Mouse (Mus musculus) liver, embryonic 11.5 days (tissue): ENCODE results near the gene Gpr142. TPM values are rescaled to one million over a fixed set of nuclear protein-coding genes. Genes with fewer than 3 reads are reported as not detected.

Experiments used
- ATAC-seq: fragments of 200-750 bp; cut with Nextera tagmentation; replicated peaks from 2 replicates; pipeline ENCODE4 v1.8.0; 2017; ENCODE audit warnings: moderate number of reproducible peaks, mild to moderate bottlenecking, moderate TSS enrichment, moderate library complexity; ENCODE audit not compliant: low FRiP score
- DNase-seq: peaks from one replicate; pipeline ENCODE4 v3.0.0-alpha.2; 2017; ENCODE audit warnings: low spot score
- H3K27ac ChIP-seq: fragments of 300-500 bp; sonication (generic); 2 replicates; pipeline ENCODE4 v1.5.1; 2014; ENCODE audit warnings: mild to moderate bottlenecking, low read depth, low read length, control low read depth
- H3K27me3 ChIP-seq: fragments of 300-500 bp; sonication (generic); replicated peaks from 2 replicates; pipeline ENCODE4 v1.6.1; 2014; ENCODE audit warnings: low read length, mixed read lengths; ENCODE audit not compliant: control insufficient read depth, insufficient read depth
- H3K36me3 ChIP-seq: fragments of 300-500 bp; sonication (generic); 2 replicates; pipeline ENCODE4 v1.6.1; 2014; ENCODE audit warnings: mild to moderate bottlenecking, low read length, moderate library complexity, mixed read lengths; ENCODE audit not compliant: control insufficient read depth, insufficient read depth
- H3K4me1 ChIP-seq: fragments of 300-500 bp; sonication (generic); replicated peaks from 2 replicates; pipeline ENCODE4 v1.6.1; 2014; ENCODE audit warnings: low read length, mixed read lengths; ENCODE audit not compliant: control insufficient read depth, insufficient read depth
- H3K4me2 ChIP-seq: fragments of 300-500 bp; sonication (generic); 2 replicates; pipeline ENCODE4 v1.6.1; 2014; ENCODE audit warnings: mild to moderate bottlenecking, control low read depth, moderate library complexity
- H3K4me3 ChIP-seq: fragments of 300-500 bp; sonication (generic); 2 replicates; pipeline ENCODE4 v1.5.1; 2014; ENCODE audit warnings: low read depth, low read length, control low read depth
- H3K9ac ChIP-seq: fragments of 300-500 bp; sonication (generic); 2 replicates; pipeline ENCODE4 v1.6.1; 2014; ENCODE audit warnings: low read depth, low read length, control low read depth
- H3K9me3 ChIP-seq: fragments of 300-500 bp; sonication (generic); 2 replicates; pipeline ENCODE4 v1.6.1; 2016; ENCODE audit warnings: low read length, inconsistent platforms, mixed read lengths; ENCODE audit not compliant: control insufficient read depth
- WGBS: fragments of 180-500 bp; shearing (Covaris S2); extraction: QIAGEN DNeasy Blood & Tissue Kit; methylation state at CpG from one replicate; pipeline ENCODE4 v1.1.7; 2014; 5-methylcytosine and 5-hydroxymethylcytosine counted together
- polyA plus RNA-seq: library from polyadenylated mRNA; unstranded; fragments of >200 nt; fragmentation: Nextera tagmentation; extraction: Ambion mirVana; gene quantifications from 2 replicates; pipeline ENCODE4 v1.2.1, GENCODE M21; 2014

Gpr142 gene
- polyA plus RNA-seq, 1 experiment from 2014 or later, result not detected

DNA sequence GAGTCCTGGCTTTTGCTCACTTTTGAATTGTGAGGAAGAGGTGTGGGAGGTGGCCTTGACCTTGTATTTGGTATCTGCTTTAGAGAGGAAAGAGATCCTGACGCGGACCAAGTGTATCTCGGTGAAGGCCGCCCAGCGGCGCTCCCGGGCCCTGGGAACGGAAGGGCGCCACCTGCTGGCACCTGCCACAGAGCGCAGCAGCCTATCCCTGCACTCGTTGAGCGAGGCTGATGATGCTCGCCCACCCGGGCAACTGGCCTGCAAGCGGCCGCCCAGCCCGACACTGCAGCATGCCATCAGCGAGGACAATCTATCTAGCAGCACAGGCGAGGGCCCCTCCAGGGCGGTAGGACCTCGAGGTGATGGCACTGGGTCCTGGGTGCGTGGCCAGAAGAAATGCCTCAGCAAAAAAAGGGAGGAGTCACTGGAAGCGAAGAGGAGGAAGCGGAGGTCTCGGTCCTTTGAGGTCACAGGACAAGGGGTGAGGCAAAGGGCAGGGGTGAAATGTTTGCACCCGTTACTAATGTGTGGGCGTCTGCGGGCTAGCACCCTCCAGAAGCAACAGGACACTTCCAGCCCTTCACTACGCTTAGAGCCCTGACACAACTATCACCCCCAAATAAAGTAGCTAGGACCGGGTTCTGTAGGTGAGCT lies 9.5 kb upstream of the Gpr142 start:
- H3K4me3 ChIP-seq, result no peak overlapping the region
- H3K4me1 ChIP-seq, result peaks cover 14% of the 10 kb centered on the region
- no peak overlapping the region for H3K27ac ChIP-seq
- ATAC-seq, result peak; percentile 46; the same call in 1 of the 2 replicates
- no peaks in the 10 kb centered on the region for H3K36me3 ChIP-seq
- peak overlapping the region; percentile 38 for H3K4me2 ChIP-seq
- no peaks in the 10 kb centered on the region for H3K9me3 ChIP-seq
- no peak overlapping the region for H3K9ac ChIP-seq
- DNase-seq, result peak; percentile 82
- peaks cover 99% of the 10 kb centered on the region for H3K27me3 ChIP-seq
- 8% methylated on average over 30 of the region's 30 CpGs for WGBS

DNA sequence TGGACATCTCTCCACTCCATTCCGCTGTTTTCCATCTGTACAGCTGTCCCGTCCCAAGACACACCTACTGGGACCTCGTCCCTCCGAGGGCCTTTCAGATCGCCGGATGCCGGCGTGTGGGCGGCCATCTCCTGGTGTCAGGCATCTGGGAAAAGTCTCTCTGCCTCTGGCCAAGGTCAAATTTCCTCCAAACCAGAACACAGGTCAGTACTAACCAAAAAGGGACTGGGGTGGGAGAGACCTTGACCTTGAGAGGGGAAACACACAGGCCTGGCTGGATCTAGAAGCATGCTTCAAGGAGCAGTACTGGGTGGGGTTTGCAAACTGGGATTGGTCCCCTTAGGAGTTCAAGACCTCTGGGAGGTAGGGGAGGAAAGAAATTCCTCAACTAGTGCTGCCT lies 9.0 kb upstream of the Gpr142 start:
- ATAC-seq (no peak), DNase-seq (no peak)
- peaks cover 96% of the 10 kb centered on the region for H3K27me3 ChIP-seq
- no peaks in the 10 kb centered on the region for H3K36me3 ChIP-seq
- H3K4me1 ChIP-seq, result peaks cover 14% of the 10 kb centered on the region
- no peaks in the 10 kb centered on the region for H3K9me3 ChIP-seq
- H3K4me3 ChIP-seq, result no peak overlapping the region
- H3K4me2 ChIP-seq, result no peak overlapping the region
- H3K27ac ChIP-seq, result no peak overlapping the region
- H3K9ac ChIP-seq, result no peak overlapping the region
- WGBS, result 60% methylated on average over 9 of the region's 9 CpGs

DNA sequence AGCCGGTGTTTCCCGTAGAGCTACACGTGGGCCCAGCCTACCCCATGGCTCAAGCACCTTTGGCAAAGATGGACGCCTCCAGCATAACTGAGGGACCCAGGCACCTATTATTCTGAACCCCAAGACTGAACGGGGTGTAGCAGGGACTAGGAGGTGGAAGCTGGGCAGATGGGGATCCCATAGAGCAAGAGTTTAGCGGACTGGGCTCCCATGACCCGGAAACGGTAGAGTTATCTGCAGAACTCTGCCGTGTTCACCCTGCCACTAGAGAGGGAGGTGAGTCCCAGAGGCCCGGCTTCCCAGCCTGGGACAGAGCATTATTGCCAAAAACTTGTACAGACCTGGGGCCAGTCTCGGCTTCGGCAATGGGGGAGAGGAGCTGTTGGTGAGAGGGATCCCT lies 8.6 kb upstream of the Gpr142 start:
- Histone ChIP-seq H3K9ac (no peak overlapping the region), H3K4me1 (peaks cover 17% of the 10 kb centered on the region), H3K27me3 (peaks cover 91% of the 10 kb centered on the region), H3K4me3 (no peak overlapping the region), H3K36me3 (no peaks in the 10 kb centered on the region), H3K9me3 (no peaks in the 10 kb centered on the region), H3K4me2 (no peak overlapping the region), H3K27ac (no peak overlapping the region)
- 53% methylated on average over 12 of the region's 12 CpGs for WGBS
- ATAC-seq (no peak), DNase-seq (no peak)

DNA sequence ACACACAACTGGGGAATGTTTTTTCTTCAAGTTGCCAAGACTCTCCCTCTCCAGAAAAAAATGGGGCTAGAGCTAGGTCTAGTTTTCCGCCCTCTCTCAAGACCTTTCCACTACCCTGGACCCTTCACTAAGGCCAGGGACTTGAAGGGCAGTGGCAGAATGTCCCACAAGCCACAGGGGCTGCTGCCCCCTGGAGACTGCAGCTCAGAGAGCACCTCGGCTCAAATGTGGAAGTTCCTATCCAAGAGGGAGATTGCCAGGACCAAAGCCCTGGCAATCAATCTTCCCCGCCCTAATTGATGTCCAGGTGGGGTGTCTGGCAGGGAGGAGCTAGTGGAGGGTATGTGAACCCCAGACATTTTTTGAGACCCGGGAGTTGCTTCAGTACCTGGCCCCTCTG lies 7.9 kb upstream of the Gpr142 start:
- no peak overlapping the region for H3K4me2 ChIP-seq
- H3K36me3 ChIP-seq, result no peaks in the 10 kb centered on the region
- H3K9me3 ChIP-seq, result no peaks in the 10 kb centered on the region
- H3K4me1 ChIP-seq, result peaks cover 17% of the 10 kb centered on the region
- no peak for DNase-seq
- no peak overlapping the region for H3K9ac ChIP-seq
- H3K27ac ChIP-seq, result no peak overlapping the region
- H3K27me3 ChIP-seq, result peaks cover 85% of the 10 kb centered on the region
- H3K4me3 ChIP-seq, result no peak overlapping the region
- WGBS, result 20% methylated on average over 4 of the region's 4 CpGs
- ATAC-seq, result no peak

DNA sequence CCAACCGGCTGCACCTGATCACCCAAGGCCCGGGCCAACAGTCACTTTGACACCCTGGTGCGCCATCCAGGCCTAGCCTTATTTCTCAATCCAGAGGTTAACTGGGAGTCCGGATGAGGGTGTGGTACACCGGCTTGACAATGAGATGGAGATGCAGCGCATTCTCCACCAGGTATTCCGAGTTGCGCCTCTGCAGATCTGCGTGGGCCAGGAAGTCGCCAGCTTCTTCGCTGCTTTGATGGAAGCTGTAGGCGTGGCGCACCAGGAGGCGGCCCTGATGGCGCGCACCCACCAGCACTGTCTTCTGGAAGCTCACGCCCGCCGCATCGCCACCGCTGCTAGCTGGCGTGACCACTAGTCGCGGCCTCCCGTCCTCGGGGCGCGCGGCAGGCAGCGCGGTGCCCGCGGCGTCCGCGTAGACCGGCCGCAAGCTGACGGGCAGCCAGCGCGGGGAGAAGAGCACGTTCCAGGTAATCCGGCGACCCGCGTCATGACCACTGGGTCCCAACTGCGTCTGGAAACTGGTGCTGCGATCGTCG lies 7.3 kb upstream of the Gpr142 start:
- no peak overlapping the region for H3K9ac ChIP-seq
- no peak overlapping the region for H3K27ac ChIP-seq
- H3K36me3 ChIP-seq, result no peaks in the 10 kb centered on the region
- peak overlapping the region; percentile 72 for H3K4me2 ChIP-seq
- 4% methylated on average over 50 of the region's 50 CpGs for WGBS
- no peak for DNase-seq
- peaks cover 17% of the 10 kb centered on the region for H3K4me1 ChIP-seq
- H3K4me3 ChIP-seq, result peak overlapping the region; percentile 45
- H3K27me3 ChIP-seq, result peaks cover 83% of the 10 kb centered on the region
- no peaks in the 10 kb centered on the region for H3K9me3 ChIP-seq
- no peak for ATAC-seq

DNA sequence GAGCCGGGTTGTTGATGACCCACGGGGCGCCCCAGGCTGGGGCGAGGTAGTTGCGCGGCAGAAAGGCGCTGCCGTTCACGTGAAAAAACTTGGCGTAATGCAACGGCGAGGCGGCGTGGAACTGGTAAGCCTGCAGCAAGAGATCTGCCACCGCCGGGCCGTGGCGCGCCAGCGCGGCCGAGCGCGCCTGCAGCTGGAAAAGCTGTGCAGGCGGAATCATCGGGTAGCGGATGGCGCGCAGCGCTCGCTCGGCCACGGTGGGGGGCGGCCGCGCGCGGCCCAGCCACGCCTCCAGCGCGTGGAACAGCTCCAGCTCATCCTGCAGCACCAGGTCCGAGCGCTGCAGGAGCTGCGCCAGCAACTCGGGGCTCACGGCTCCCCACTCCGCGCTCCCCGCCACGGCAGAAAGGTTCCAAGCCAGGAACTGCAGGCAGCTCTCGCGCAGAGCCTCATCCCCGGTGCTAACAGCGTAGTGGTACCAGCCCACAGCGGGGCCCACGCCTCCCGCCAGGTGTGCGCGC lies 6.8 kb upstream of the Gpr142 start:
- Histone ChIP-seq H3K4me2 (peak overlapping the region; percentile 72), H3K27me3 (peaks cover 78% of the 10 kb centered on the region), H3K9ac (no peak overlapping the region), H3K27ac (no peak overlapping the region), H3K4me3 (peak overlapping the region; percentile 45), H3K4me1 (peaks cover 17% of the 10 kb centered on the region), H3K36me3 (no peaks in the 10 kb centered on the region), H3K9me3 (no peaks in the 10 kb centered on the region)
- DNase-seq, result no peak
- WGBS, result 1% methylated on average over 59 of the region's 59 CpGs
- ATAC-seq, result no peak

DNA sequence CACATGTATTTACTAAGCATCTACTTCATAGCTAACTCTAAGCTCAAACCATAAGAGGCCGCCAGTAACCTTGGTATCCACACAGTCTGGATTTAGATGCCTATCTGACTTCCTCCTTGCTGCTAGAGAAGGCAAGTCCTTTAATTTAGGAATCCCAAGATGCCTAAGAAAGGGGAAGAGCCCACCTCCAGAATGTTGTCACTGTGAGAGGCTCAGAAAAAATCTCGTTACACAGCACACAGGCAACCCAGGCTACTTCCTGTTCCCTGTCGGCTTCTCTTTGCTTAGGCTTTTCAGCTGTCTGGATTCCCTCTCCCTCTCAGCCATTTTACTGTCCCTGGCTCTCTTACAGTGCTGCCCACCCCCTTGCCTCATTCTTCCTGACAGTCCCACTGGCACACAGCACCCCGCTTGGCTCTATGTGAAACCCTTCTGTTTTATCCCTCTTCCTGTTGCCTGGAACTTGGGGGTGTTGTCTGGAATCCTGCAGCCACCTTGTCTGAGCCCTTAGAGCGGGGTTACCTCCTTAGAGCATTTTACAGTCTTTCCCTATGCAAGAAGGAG lies 5.7 kb upstream of the Gpr142 start:
- Histone ChIP-seq H3K4me3 (no peak overlapping the region), H3K9me3 (no peaks in the 10 kb centered on the region), H3K27me3 (peaks cover 68% of the 10 kb centered on the region), H3K9ac (no peak overlapping the region), H3K4me1 (peaks cover 17% of the 10 kb centered on the region), H3K36me3 (no peaks in the 10 kb centered on the region), H3K27ac (no peak overlapping the region), H3K4me2 (no peak overlapping the region)
- 36% methylated on average over 5 of the region's 5 CpGs for WGBS
- no peak for ATAC-seq
- DNase-seq, result no peak

DNA sequence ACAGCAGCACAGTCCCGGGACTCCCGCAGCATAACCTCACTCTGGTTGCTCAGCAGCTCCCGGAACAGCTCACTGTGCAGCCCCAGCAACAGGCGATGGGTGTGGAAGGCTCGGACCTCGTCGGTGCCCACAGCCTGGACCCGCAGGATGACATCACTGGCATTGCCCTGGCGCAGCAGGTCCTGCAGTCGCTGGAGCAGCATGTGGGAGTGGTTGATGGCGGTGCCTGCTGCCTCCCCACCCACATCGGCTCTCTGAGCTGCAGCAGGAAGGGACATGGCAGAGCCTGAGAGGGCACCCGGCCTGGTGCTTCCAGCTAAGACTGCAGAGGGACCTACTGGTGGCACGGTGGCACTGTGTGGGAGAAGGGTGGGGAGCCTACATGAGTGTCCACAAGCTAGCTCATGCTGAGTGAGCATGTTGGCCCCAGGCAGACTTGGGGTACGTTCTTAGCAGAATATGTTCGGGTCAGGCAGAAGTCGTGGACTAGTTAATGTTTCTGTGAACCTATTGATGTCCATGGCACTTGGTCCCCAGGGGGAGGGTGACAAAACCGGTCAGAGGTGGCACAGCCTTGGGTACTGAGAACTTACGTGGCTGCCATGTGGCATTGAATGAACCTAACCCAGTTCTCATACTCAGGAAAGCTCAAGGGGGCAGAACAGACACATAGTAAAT lies 4.7 kb upstream of the Gpr142 start:
- Histone ChIP-seq H3K4me2 (no peak overlapping the region), H3K36me3 (no peaks in the 10 kb centered on the region), H3K9ac (no peak overlapping the region), H3K27me3 (peaks cover 58% of the 10 kb centered on the region), H3K4me1 (peaks cover 14% of the 10 kb centered on the region; the same call in 1 of the 2 replicates), H3K9me3 (no peaks in the 10 kb centered on the region), H3K4me3 (no peak overlapping the region), H3K27ac (no peak overlapping the region)
- ATAC-seq (no peak), DNase-seq (no peak)
- 60% methylated on average over 19 of the region's 19 CpGs for WGBS
